Mouse (Mus musculus) CD4-positive naive resting alpha-beta T cell, adult 76 days (primary cell): ENCODE results near the gene Cps1. TPM values are rescaled to one million over a fixed set of nuclear protein-coding genes. Genes with fewer than 3 reads are reported as not detected.

Source experiments
- total RNA-seq: library from RNA; stranded (reverse); gene quantifications from one replicate; pipeline ENCODE4 v1.2.4, GENCODE M21; 2023

Cps1 gene
- not detected for total RNA-seq

DNA sequence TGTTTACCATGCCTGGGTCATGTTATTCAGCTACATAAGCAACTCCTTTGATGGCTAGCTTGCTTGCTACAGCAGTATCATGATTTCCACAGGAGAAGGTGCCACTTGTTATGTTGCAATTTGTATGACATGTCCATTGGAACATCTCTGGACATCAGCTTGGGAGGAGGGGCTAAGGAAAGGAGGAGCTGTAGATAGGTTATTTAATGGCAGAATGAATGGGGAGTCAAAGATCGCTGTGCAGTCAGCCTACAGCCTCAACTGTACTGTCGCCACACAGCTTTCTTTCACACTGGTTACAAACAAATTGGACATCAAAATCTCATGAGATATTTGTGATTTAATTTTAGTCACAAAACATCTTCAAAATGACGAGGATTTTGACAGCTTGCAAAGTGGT is at the start of gene Cps1:
Gene Cps1, plus strand, starts transcription at position 230 of the 400 bp plus-strand sequence.

Other genes starting within 250 kb of the Cps1 start
- gene Myl1, start 177.6 kb upstream of the Cps1 start, total RNA-seq = not detected
- 29.7 TPM for gene Lancl1, start 84.2 kb upstream of the Cps1 start, total RNA-seq